Mouse (Mus musculus) olfactory bulb, adult 2 months (tissue): Measurements from ENCODE around the gene Lnx1.

Experiments used
- CTCF ChIP-seq: fragments of 200-500 bp; IDR thresholded peaks from 2 replicates; pipeline ENCODE4 v1.5.1; 2012; ENCODE audit warnings: low read depth, mild to moderate bottlenecking, low read length, moderate library complexity; ENCODE audit not compliant: insufficient read depth
- POLR2A ChIP-seq: fragments of 200-500 bp; IDR thresholded peaks from 2 replicates; pipeline ENCODE4 v1.6.1; 2012; ENCODE audit warnings: mild to moderate bottlenecking, low read depth, low read length, moderate library complexity; ENCODE audit not compliant: insufficient read depth

GRCm38 (mm10) chr5:74662618-74663017, 40.1 kb downstream of the Lnx1 start:
- no peak for TF ChIP-seq CTCF
- TF ChIP-seq POLR2A = no peak
